ENCODE assay signal across 20 mouse cellular contexts in the genomic region with DNA sequence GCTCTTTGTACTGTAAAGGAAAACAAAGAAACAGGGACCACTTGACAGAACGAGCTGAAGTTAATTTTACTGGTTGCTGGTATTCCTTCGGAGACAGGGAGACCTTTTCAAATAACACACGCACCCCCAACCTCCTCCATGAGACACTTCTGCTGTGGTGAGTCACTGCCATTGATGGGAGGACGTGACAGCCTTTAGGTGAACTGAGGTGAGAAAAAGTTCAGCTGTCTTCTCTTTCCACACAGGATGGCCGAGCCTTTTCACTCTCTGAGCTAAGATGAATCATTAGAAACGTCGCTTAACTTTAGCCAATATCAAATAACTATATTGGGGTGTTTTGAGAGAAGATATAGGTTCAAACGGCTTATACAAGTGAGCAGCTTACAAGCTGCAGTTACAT.
A peak's percentile ranks its signal among the peaks of the same experiment; 100 is the strongest.
DNase-seq lines count a peak whose midpoint lies in the region.
"Had no signal": no experiment of that assay in that cellular context is flagged by ENCODE, and none has a peak within 500 bp of the region (broad histone marks: within the 10 kb centered on the region; RNA-seq: fewer than 3 reads in every experiment).

No protein-coding gene starts in this region.

- peak; percentile 55 for DNase-seq in heart, embryonic 10.5 days (ENCODE audit: low spot score)
- DNase-seq in heart, postnatal 36 days: no peak
- peak; percentile 11 for DNase-seq in right cerebral cortex, adult 18-20 months
- no peak for DNase-seq in right cerebral cortex, postnatal 4 days
- peak; percentile 57 for DNase-seq in brain, adult 2 months (ENCODE audit: low read depth, low spot score)
- no peak for DNase-seq in gastrocnemius, adult 18-20 months (ENCODE audit: low spot score)
- DNase-seq: adrenal gland, adult 2 months; adrenal gland, adult 8-10 months; adrenal gland, postnatal 10 days; adrenal gland, postnatal 14 days; adrenal gland, postnatal 25 days; adrenal gland, postnatal 36 days; B cell, adult 2 months; cerebellum, adult 11 months; cerebellum, adult 11-12 months; cerebellum, adult 18-20 months; cerebellum, adult 2 months had no signal

- H3K4me1 ChIP-seq in heart, embryonic 10.5 days: peaks cover 4% of the 10 kb centered on the region; the same call in 1 of the 2 replicates

- H3K27me3 ChIP-seq in heart, embryonic 10.5 days (ENCODE audit: insufficient read depth, poor library complexity, severe bottlenecking): no peaks in the 10 kb centered on the region
- H3K27me3 ChIP-seq: CH12.LX, Patski had no signal

- no peak overlapping the region for H3K27ac ChIP-seq in heart, embryonic 10.5 days

- peaks cover 6% of the 10 kb centered on the region; the same call in 1 of the 2 replicates for H3K36me3 ChIP-seq in heart, embryonic 10.5 days
- H3K36me3 ChIP-seq: G1E had no signal

- 68% methylated on average over 8 of the region's 8 CpGs for WGBS in heart, embryonic 10.5 days

- intact Hi-C loops in heart, postnatal 36 days (cut with DNase I): no loop called here

- no peak overlapping the region for H3K4me3 ChIP-seq in heart, embryonic 10.5 days

- no peaks in the 10 kb centered on the region for H3K9me3 ChIP-seq in heart, embryonic 10.5 days

Comparison
In these comparisons a context has a peak if more than half of its experiments do, and no peak if none do; other contexts are left out.
1. DNase-seq: peak in heart, embryonic 10.5 days (single experiment), right cerebral cortex, adult 18-20 months (single experiment) and brain, adult 2 months (single experiment); none in heart, postnatal 36 days (0 of 2), right cerebral cortex, postnatal 4 days (single experiment) and gastrocnemius, adult 18-20 months (single experiment).